Mouse (Mus musculus): ENCODE measurements around the gene Gm3033.
"Not testable (repeated sequence)": the region's sequence is repeated elsewhere in the genome, so short reads cannot be mapped to it uniquely, and the experiment has no call there.

Gm3033 gene

GRCm38 (mm10) chr14:3845945-3846344, at the start of gene Gm3033:
Gene Gm3033, plus strand, starts transcription at chr14:3846245.
- DNase-seq: not testable (repeated sequence)

GRCm38 (mm10) chr14:3809774-3810173, 36.3 kb upstream of the Gm3033 start, which contains the start of gene Gm3002:
Gene Gm3002, plus strand, starts transcription at chr14:3810074.
- not testable (repeated sequence) for DNase-seq

GRCm38 (mm10) chr14:3883872-3884271, 37.8 kb downstream of the Gm3033 start, which contains the start of gene Gm2916:
Gene Gm2916, plus strand, starts transcription at chr14:3884172.
- DNase-seq: not testable (repeated sequence)
